Mouse (Mus musculus): ENCODE measurements around the gene Gm5114. TPM values are rescaled to one million over a fixed set of nuclear protein-coding genes. Genes with fewer than 3 reads are reported as not detected.

Gene Gm5114
- 5.4 TPM for polyA plus RNA-seq (2014; fragmentation: Illumina TruSeq; extraction: RNeasy Lipid Tissue Mini Kit (QIAGEN cat#74804); ENCODE audit: low read depth, low replicate concordance)

DNA sequence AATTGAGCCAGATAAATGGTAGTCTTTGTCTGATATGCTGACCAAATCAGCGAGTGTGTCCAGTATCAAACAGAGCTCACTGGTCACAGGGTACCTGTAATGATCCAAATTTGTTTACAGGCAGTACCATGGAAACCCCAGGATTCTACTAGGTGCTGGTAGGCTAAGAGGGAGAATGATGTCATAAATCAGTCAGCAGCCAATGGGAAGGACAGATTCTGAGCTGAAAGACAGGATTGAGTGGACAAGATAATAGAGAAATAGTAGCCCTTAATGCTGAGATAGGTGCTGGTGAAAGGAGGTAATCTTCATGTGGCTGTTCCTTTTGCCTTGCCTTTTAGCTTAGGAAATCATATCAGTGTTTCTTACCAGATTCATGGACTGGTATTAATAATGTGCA, at the start of gene Gm5114:
Gm5114 (minus strand) TSS at position 101 of the 400 bp plus-strand sequence.

Other genes starting within 250 kb of the Gm5114 start
- 0.67 TPM for gene Zfp619, start 104.6 kb upstream of the Gm5114 start, polyA plus RNA-seq (2014; fragmentation: Illumina TruSeq; extraction: RNeasy Lipid Tissue Mini Kit (QIAGEN cat#74804); ENCODE audit: low read depth, low replicate concordance)